Mouse (Mus musculus) right cerebral cortex, postnatal 10 days (tissue): ENCODE data around the gene Mvb12b.

Experiments
- DNase-seq, 2 experiments: peaks; one replicate each; pipeline ENCODE4 v3.0.0; 2021; ENCODE audit warnings: low spot score in 2 of 2

Gene Mvb12b

GRCm38 (mm10) chr2:33885264-33885651, 2.5 kb downstream of the Mvb12b start:
- DNase-seq, result no peak

GRCm38 (mm10) chr2:33884623-33885263, 3.0 kb downstream of the Mvb12b start:
- peak in 1 of 2 experiments; percentile 31 for DNase-seq

- no peak for DNase-seq
Measured at GRCm38 (mm10) chr2:33879223-33879622, 8.5 kb downstream of the Mvb12b start.

GRCm38 (mm10) chr2:33878437-33878836, 9.3 kb downstream of the Mvb12b start:
- DNase-seq, result no peak

GRCm38 (mm10) chr2:33877663-33878360, 9.9 kb downstream of the Mvb12b start:
- DNase-seq, result no peak

- DNase-seq, result peak; percentile 91 to 93
Measured at GRCm38 (mm10) chr2:33876529-33877290, 11.0 kb downstream of the Mvb12b start.

GRCm38 (mm10) chr2:33875594-33875993, 12.2 kb downstream of the Mvb12b start:
- no peak for DNase-seq

GRCm38 (mm10) chr2:33874856-33875576, 12.7 kb downstream of the Mvb12b start:
- DNase-seq, result no peak

GRCm38 (mm10) chr2:33874367-33874766, 13.4 kb downstream of the Mvb12b start:
- DNase-seq, result no peak

GRCm38 (mm10) chr2:33873501-33873900, 14.2 kb downstream of the Mvb12b start:
- no peak for DNase-seq

- no peak for DNase-seq
Measured at GRCm38 (mm10) chr2:33872841-33873271, 14.9 kb downstream of the Mvb12b start.

- no peak for DNase-seq
Measured at GRCm38 (mm10) chr2:33871181-33871520, 16.6 kb downstream of the Mvb12b start.

GRCm38 (mm10) chr2:33870369-33871180, 17.2 kb downstream of the Mvb12b start:
- DNase-seq, result peak; percentile 72 to 82

GRCm38 (mm10) chr2:33869689-33870343, 17.9 kb downstream of the Mvb12b start:
- DNase-seq, result no peak

- DNase-seq, result no peak
Measured at GRCm38 (mm10) chr2:33868996-33869688, 18.6 kb downstream of the Mvb12b start.

- DNase-seq, result no peak
Measured at GRCm38 (mm10) chr2:33868322-33868721, 19.4 kb downstream of the Mvb12b start.

GRCm38 (mm10) chr2:33856746-33857145, 31.0 kb downstream of the Mvb12b start:
- DNase-seq, result no peak

GRCm38 (mm10) chr2:33853011-33853976, 34.5 kb downstream of the Mvb12b start:
- no peak for DNase-seq
